Mouse (Mus musculus) heart, embryonic 13.5 days (tissue): ENCODE results near the gene Zdhhc16. TPM values are rescaled to one million over a fixed set of nuclear protein-coding genes. Genes with fewer than 3 reads are reported as not detected.
A peak's percentile ranks its signal among the peaks of the same experiment; 100 is the strongest.

ENCODE experiments used
- ATAC-seq: fragments of 200-750 bp; cut with Nextera tagmentation; 2 replicates; pipeline ENCODE4 v1.8.0; 2017; ENCODE audit warnings: moderate TSS enrichment; ENCODE audit not compliant: insufficient number of reproducible peaks, low FRiP score, low TSS enrichment; ENCODE audit errors: extremely low read depth
- H3K27ac ChIP-seq: fragments of 300-500 bp; sonication (generic); replicated peaks from 2 replicates; pipeline ENCODE4 v1.5.1; 2015; ENCODE audit warnings: moderate library complexity, mild to moderate bottlenecking, inconsistent platforms
- H3K27me3 ChIP-seq: fragments of 300-500 bp; sonication (generic); replicated peaks from 2 replicates; pipeline ENCODE4 v1.6.1; 2015; ENCODE audit warnings: mild to moderate bottlenecking, inconsistent platforms
- H3K36me3 ChIP-seq: fragments of 300-500 bp; sonication (generic); 2 replicates; pipeline ENCODE4 v1.6.1; 2015; ENCODE audit warnings: mild to moderate bottlenecking, inconsistent platforms
- H3K4me1 ChIP-seq: fragments of 300-500 bp; sonication (generic); 2 replicates; pipeline ENCODE4 v1.6.1; 2015; ENCODE audit warnings: inconsistent platforms
- H3K4me2 ChIP-seq: fragments of 300-500 bp; sonication (generic); 2 replicates; pipeline ENCODE4 v1.6.1; 2015; ENCODE audit warnings: inconsistent platforms, mild to moderate bottlenecking, moderate library complexity
- H3K4me3 ChIP-seq: fragments of 300-500 bp; sonication (generic); 2 replicates; pipeline ENCODE4 v1.5.1; 2015; ENCODE audit warnings: moderate library complexity, mild to moderate bottlenecking, inconsistent platforms
- H3K9ac ChIP-seq: fragments of 300-500 bp; sonication (generic); 2 replicates; pipeline ENCODE4 v1.6.1; 2015; ENCODE audit warnings: inconsistent platforms, mild to moderate bottlenecking, moderate library complexity
- H3K9me3 ChIP-seq: fragments of 300-500 bp; sonication (generic); 2 replicates; pipeline ENCODE4 v1.6.1; 2016; ENCODE audit warnings: inconsistent platforms
- WGBS: fragments of 180-500 bp; shearing (Covaris S2); methylation state at CpG from one replicate; pipeline ENCODE4 v1.1.7; 2015; ENCODE audit warnings: mixed read lengths; 5-methylcytosine and 5-hydroxymethylcytosine counted together
- polyA plus RNA-seq: library from polyadenylated mRNA; unstranded; fragments of >200 nt; fragmentation: Nextera tagmentation; extraction: Ambion mirVana; gene quantifications from 2 replicates; pipeline ENCODE4 v1.2.1, GENCODE M21; 2015

Zdhhc16 gene
- polyA plus RNA-seq, 1 experiment from 2014 or later, result 55.3 TPM

- Histone ChIP-seq H3K9ac (no peak overlapping the region), H3K4me1 (peaks cover 53% of the 10 kb centered on the region), H3K9me3 (no peaks in the 10 kb centered on the region), H3K4me3 (no peak overlapping the region), H3K27ac (no peak overlapping the region), H3K27me3 (no peaks in the 10 kb centered on the region), H3K4me2 (no peak overlapping the region), H3K36me3 (no peaks in the 10 kb centered on the region)
- no peak for ATAC-seq
- WGBS, result 87% methylated on average over 2 of the region's 2 CpGs
These were observed 59.7 kb downstream of the Zdhhc16 start for GRCm38 (mm10) chr19:41992971-41993370.

GRCm38 (mm10) chr19:41993484-41993883 lies 60.2 kb downstream of the Zdhhc16 start:
- H3K27me3 ChIP-seq, result no peaks in the 10 kb centered on the region
- peaks cover 56% of the 10 kb centered on the region for H3K4me1 ChIP-seq
- 50% methylated on average over 6 of the region's 6 CpGs for WGBS
- no peaks in the 10 kb centered on the region for H3K9me3 ChIP-seq
- 0 out of 2 replicates have a peak overlapping the region, but pooled peaks have one; percentile 10 for H3K27ac ChIP-seq
- no peak overlapping the region for H3K9ac ChIP-seq
- H3K4me2 ChIP-seq, result no peak overlapping the region
- H3K36me3 ChIP-seq, result no peaks in the 10 kb centered on the region
- H3K4me3 ChIP-seq, result no peak overlapping the region
- no peak for ATAC-seq

Other genes with a start within 250 kb of the Zdhhc16 start
- gene Slit1, start 189.8 kb upstream of the Zdhhc16 start, polyA plus RNA-seq, result 0.10 and 0.32 TPM in 2 replicates
- gene Arhgap19, start 131.4 kb upstream of the Zdhhc16 start, polyA plus RNA-seq, result 11.9 and 13.4 TPM in 2 replicates
- 2.1 and 2.2 TPM in 2 replicates for gene Frat1, start 103.5 kb upstream of the Zdhhc16 start, polyA plus RNA-seq
- gene Frat2, start 85.3 kb upstream of the Zdhhc16 start, polyA plus RNA-seq, result 1.6 and 2.1 TPM in 2 replicates
- 10.4 and 11.8 TPM in 2 replicates for gene Rrp12, start 37.3 kb upstream of the Zdhhc16 start, polyA plus RNA-seq
- gene Pgam1, start 21.6 kb upstream of the Zdhhc16 start, polyA plus RNA-seq, result 780 and 862 TPM in 2 replicates
- 46.5 and 47.1 TPM in 2 replicates for gene Exosc1, start 57 bp upstream of the Zdhhc16 start, polyA plus RNA-seq
- 17.2 and 22.1 TPM in 2 replicates for gene Mms19, start 47.7 kb downstream of the Zdhhc16 start, polyA plus RNA-seq
- 12.8 and 14.6 TPM in 2 replicates for gene Ubtd1, start 48.3 kb downstream of the Zdhhc16 start, polyA plus RNA-seq
- not detected in 2 replicates for gene Ankrd2, start 102.5 kb downstream of the Zdhhc16 start, polyA plus RNA-seq
- gene Hoga1, start 112.1 kb downstream of the Zdhhc16 start, polyA plus RNA-seq, result 0.44 and 1.4 TPM in 2 replicates
- not detected in 2 replicates for gene 4933411K16Rik, start 118.8 kb downstream of the Zdhhc16 start, polyA plus RNA-seq
- 15.2 and 15.3 TPM in 2 replicates for gene Morn4, start 152.9 kb downstream of the Zdhhc16 start, polyA plus RNA-seq
- gene Pi4k2a, start 157.0 kb downstream of the Zdhhc16 start, polyA plus RNA-seq, result 14.5 and 16.9 TPM in 2 replicates
- gene Avpi1, start 195.6 kb downstream of the Zdhhc16 start, polyA plus RNA-seq, result 30.6 and 34.2 TPM in 2 replicates
- gene Marveld1, start 213.9 kb downstream of the Zdhhc16 start, polyA plus RNA-seq, result 7.4 and 7.7 TPM in 2 replicates
- 20.2 and 22.2 TPM in 2 replicates for gene Zfyve27, start 230.5 kb downstream of the Zdhhc16 start, polyA plus RNA-seq